Mouse (Mus musculus) brain, embryonic 18.5 days (tissue): Measurements from ENCODE around the gene Unc13a.

ENCODE experiments used
- DNase-seq: peaks from one replicate; pipeline ENCODE4 v3.0.0-alpha.2; 2012; ENCODE audit warnings: low read depth, low spot score

Gene Unc13a

DNA sequence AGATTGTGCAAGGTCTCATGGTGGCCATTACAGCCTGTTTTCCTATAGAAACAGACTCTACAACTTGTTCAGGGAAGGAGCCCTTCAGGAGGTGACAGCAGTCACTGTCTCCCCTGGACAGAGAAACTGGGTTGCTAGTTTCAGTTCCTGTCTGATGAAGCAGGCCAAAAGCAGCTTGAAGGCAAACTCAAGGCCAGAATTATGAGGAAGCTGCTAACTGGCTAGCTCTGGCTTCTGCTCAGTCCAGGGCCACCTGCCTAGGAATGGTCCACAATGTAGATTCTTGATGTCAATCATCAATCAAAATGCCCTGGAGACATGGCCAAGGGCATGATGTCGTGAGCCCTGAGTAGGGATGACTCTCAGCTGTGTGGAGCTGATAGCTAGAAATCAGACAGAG lies 46.5 kb downstream of the Unc13a start:
- no peak for DNase-seq

DNA sequence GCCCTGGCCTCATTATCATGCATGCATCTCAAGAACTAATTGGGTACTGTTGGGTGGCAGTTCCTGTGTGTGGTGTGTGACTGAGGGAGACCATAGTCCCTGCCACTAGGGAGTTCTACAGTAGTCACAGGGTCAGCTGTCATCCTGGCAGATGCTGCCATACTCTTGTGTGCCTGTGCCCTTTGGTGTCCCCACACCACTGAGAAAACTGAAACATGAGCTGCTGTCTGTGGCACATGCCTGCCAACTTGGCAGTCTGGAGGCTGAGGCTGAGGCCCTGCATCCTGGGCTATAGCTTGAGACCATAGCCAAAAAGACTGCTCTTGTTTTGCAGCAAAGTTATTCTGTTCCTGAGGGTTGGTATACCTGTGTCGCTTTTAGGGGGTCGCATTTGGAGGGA lies 51.8 kb downstream of the Unc13a start:
- DNase-seq, result no peak

DNA sequence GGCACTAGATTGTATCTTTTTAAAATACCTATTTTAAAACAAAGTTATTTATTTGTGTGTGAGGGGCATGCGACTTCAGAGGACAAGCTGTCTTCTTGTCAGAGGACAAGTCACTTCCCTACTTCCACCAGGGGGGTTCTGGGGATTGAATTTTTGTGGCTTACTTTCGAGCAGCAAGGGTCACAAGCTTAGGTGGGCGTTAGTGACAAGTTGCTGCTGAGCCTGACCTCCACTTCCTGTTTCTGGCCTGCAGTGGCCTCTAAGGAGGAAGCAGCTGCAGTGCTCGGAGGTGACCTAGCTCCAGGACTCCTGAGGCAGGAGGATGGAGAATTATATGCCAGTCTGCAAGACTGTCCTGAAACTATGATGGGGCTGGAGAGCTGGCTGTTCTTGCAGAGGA lies 58.1 kb downstream of the Unc13a start:
- DNase-seq, result no peak

DNA sequence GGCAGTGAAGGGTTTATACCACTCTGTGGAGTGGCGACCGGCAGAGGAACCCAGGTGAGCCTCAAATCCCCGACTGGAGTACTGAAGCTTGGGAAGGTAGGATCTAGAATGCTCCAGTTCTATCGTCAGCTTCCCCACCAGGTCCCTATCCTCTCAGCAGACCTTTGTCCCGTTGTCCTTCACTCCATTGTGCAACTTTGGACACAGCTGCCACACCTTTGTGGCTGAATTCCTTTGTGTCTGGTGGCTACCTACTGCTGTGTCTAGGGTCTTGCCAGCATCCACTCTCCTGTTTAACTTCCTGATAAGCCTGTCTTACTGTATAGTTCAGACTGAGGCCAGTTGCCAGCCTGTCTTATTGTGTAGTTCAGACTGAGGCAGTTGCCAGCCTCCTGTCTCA lies 59.4 kb downstream of the Unc13a start:
- no peak for DNase-seq

DNA sequence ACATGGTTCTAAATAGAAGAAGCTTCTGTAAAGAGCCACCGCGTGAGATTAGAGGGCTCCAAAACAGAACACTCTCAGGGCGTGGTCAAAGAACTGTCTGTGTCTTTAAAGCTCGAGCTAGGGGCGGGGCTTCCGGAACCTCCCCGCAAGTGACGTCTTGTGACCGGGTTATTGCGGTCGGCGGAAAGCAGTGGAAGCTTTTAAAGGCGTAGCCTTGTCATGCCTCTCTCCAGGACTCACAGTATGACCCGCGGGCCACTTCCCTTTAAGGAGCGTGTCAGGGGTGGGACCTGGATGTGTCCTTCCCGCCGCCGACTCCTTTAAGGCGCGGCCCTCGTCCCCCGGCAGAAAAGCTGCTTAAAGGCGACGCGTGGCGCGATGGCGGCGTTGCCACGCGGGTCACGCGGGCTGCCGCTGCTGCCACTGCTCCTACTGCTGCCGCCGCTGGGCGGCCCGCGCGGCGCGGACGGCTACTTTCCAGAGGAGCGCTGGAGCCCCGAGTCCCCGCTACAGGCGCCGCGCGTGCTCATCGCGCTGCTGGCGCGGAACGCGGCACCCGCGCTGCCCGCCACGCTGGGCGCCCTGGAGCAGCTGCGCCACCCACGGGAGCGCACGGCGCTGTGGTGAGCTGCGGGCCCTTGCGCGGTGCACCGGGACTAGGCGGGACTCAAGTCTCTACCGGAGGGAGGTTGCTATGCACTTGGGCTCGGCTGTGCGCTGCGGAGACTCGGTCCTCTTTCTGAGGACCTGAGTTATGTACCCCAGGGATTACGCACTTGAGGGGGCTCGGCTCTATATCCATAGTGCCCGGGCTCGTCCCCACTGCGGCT lies 60.5 kb downstream of the Unc13a start, which contains the start of gene Colgalt1:
Colgalt1 (plus strand) TSS at position 177 of the 830 bp plus-strand sequence.
- peak; percentile 99 for DNase-seq

DNA sequence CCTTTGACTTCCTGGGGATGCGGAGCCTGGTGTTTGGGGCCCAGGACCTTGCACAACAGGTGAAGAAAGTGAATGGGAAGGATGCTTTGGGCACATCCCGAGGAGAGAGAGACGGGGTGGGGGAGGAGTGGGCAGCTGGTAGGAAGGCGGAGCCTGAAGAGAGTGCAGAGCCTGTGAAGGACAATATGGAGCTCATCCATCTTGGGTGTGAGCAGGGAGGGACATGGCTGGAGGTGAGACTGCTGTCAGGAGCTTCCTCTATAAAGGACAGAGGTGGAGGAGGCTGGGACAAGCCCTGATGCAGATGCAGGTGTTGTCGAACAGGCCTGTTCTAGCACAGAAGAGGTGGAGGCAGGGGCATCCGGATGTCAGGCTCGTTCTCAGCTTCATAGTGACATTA lies 67.5 kb downstream of the Unc13a start:
- no peak for DNase-seq

DNA sequence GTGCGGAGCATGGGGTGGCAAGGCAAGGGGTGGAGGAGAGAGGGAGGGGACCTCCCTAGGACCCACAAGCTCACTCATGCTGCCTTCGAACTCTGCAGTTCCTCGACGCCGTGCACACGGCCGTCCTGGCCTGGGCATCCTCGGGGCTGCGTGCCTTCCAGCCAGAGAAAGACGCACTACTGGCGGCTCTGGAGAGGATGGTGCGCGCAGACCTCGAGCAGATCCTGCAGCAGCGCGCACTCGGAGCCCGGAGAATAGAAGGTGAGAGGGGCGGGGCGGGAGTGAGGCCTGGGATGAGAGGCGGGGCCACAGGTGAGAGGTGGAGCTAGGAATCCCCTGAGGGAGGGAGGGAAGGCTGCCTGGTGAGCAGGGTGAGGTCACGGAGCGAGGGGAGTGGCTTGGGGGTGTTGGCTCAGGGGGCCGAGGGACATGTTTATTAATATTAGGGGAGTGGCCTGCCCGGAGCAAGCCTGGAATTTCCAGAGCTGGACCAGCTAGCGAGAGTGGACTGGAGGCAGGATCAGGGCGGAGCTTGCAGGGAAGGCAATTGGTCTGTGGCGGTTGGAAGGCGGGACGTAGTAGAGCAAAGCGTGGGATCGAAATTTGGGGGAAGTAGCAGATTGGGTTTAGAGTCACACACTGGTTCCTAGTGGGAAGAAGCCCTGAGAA lies 68.8 kb downstream of the Unc13a start:
- no peak for DNase-seq

DNA sequence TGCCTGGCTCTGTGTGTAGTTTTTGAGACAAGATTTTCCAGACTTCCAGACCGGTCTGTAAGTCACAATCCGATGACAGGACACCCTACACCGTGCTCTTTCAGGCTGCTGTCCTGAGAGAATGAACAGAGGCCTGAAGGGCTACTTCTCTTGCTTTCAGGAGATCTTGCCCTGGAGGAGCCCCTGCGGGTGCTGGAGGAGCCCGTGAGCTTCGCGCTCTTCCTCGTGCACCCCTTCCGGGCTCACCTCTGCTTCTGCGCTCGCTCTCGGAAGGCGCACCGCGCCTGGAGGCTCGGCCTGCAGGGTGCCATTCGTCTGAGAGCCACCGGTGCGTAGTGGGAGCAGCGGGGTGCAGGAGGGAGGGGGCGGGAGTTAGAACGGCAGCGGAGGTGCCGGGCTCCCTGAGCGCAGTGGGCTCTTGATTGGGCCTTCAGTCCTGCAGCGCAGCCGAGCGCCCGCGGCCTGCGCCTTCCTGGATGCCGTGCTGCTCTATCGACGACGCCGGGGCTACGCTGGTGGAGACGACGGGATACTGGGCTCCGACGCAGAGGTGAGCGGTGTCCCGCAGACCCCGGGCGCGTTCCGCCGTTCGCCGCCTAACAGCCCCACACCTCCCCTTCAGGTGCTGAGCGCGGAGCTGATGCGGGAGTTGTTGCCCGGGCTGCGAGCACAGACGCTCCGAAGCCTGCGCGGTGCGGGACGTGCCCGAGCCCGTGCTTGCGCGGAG lies 69.5 kb downstream of the Unc13a start:
- DNase-seq, result no peak

DNA sequence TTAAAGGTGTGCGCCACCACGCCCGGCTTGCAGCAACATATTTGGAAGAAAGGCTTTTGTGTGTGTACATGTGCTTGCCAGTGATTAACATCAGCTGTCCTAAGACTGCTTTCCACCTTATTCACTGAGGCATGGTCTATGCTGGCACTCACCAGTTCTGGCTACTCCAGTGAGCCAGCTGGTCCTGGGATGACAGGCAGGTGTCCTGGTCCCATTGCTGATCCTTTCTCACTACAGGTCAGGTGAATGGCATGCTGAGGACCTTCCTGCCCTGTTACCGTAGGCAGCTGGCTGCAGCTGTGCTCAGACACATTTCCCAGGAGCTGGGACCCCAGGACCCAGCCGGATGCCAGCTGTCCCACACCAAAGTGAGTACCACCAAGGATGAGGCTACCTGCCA lies 72.7 kb downstream of the Unc13a start:
- DNase-seq, result no peak

DNA sequence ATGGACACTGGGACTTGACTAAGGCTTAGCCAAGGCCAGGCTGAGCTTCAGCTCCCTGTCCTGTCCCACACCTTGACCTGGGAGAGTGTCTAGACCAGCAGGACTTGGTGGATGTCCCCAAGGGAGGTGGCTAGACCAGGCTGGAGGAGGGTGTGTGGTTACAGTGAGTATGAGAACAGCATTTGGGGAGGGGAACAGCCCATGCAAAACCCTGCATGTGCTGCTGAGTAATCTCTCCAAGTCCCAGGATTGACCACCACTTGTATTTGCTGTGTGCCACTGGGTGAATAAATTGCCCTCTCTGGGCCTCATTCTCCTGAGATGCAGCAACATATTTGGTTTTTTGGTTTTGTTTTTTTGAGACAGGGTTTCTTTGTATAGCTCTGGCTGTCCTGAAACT lies 73.2 kb downstream of the Unc13a start:
- DNase-seq, result no peak

DNA sequence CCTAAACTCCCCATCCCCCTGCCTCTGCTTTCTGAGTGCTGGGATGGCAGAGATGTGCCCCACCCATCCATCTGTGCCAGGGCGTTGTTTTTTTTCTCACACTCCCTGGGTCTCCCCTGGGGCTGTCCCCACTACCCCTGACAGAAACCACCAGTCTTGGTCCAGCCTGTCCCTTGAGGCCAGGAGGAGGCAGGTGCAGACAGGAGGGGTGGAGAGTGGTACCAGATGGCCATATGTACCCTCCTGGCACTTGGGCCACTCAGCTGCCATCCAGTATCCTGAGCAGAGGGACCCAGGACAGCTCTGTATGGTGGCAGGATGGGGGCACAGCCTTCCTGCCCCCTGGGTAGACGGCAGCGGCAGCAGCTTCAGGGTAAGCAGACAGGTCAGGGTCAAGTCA lies 74.1 kb downstream of the Unc13a start, which contains the start of gene Fam129c:
Fam129c (plus strand) TSS at position 198 of the 400 bp plus-strand sequence.
- DNase-seq, result no peak

DNA sequence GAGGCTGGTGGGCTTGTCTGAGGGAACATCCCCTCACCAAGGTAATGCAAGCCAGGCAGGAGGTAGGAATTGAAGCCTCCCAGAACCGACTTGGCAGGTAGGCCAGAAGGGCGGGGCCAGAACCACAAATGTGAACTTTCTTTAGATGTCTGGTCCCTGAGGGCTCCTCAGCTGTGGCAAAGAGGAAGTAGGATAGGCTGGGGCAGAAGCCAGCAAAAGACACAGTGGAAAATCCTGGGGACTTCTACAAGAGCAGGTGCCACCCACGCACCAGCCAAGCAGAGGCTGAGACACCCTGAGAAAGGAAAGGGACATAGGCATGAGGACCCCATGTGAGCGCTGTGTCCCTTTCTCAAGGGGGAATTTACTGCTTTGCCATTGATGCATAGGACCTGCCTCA lies 74.8 kb downstream of the Unc13a start:
- DNase-seq, result no peak

DNA sequence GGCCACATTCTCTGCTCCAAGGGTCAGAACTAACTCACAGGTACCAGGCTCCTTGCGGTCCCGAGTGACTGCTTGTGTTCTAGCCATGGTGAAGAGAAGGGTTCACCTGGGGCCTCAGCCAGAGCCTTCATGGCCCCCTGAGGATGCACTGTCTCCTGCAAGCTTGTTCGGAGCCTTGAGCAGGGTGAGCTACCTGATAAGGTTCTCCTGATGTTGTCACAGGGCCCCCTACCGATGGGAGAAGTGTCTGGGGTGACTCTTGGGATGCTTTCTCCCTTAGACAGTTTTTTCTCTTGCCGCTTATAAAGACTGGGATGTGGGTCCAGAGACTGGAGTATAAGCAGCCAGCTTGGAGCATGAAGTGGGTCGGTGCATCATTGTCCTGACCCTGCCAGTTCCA lies 75.2 kb downstream of the Unc13a start:
- no peak for DNase-seq

DNA sequence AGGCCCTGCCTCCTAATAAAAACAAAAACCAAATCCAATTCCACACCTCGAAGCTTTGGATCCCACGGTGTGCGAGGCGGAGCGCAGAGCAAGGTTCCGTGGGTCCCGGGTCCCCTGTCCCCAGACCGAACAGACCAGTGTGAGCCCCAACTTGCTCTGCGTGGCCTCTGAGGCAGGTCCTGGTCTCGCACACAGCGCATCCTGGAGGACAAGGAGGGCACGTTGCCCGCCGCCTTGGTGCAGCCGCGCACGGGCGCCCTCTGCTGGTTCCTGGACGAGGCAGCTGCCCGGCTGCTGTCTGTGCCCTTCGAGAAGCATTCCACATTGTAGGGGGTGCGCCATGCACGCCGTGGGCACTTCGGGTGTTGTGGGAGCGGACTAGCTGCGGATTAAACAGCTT lies 75.7 kb downstream of the Unc13a start:
- no peak for DNase-seq

DNA sequence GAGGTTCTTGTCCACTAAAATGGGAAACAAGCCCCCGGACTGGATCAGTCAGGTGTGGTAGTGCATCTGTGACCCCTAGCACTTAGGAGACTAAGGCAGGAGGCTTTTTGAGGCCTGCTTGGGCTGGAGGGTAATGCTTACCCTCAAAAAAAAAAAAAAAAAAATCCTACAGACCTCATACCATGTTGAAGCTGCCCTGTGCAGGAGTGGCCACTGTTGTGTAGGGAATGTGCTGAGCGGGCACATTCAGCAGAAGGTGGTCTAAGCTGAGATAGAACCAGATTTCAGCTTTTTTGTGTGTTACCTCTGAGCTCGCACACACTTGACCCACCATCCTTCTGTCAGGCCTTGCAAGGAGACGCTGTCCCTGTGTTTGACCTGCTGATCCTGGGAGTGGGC lies 77.2 kb downstream of the Unc13a start:
- no peak for DNase-seq

DNA sequence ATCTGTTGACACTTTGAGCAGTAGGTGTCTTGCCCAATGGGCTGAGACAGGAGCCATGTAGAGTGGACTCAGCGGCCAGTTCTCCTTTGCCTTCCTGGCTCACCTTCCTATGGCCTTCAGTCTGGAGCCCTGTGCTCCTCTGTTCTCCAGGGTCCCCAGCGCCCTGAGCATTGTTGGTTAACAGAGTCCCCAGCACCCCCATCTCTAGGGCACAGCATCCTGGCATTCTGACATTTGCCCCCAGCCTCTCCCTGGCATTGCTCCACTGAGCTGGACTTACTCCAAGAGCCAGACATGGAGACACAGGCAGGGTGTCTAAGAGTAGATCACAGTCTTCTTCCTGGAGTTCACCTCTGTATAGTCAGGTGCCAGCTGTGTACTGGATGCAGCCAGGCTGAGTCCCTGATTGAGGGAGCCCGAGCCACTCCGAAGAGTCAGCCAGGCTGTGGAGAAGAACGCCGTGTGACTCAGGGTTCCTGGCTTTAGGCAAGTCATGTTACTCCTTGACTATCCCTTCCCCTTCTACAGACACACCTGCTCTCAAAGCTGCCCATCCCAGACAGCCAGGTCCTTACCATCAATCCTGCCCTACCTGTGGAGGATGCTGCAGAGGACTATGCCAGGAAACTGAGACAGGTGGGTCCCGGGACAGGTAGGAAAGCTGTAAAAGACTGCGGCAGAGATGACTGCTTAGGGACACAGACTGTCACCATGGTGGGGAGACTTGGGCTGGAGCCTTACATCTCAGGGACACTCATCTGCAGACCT lies 77.8 kb downstream of the Unc13a start:
- no peak for DNase-seq

DNA sequence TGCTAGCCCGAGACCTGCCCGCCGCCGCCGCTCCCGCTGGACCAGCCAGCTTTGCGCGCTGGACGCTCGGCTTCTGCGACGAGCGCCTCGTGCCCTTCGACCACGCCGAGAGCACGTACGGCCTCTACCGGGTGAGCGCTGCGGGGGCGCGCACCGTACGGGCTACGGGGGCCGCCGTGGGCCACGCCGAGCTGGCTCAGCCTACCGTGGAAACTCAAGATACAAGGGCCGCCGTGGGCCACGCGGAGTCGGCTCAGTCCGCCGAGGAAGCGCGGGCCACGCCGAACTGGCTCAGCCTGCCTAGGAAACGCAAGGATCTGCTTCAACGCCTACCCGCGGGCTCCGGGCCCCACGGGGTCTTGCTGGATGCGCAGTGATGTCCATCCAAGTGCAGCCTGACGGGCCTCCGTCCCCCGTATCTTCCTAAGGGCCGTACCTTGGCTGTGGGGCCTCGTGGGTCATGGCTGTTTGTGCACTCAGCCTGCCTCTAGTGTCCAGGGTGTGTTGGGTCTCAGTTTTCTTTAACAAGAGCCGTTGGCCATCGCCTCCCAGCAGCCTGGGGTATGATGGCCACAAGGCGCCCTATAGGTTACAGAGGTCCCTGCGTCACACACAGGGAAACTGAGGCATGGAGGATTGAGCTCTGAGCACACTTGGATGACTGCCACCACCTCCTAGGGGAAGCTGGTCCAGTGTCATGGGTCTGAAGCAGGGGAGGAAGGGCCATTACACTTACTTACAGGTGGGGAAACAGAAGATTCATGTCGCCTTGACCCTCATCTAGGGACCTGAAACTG lies 79.0 kb downstream of the Unc13a start:
- no peak for DNase-seq

DNA sequence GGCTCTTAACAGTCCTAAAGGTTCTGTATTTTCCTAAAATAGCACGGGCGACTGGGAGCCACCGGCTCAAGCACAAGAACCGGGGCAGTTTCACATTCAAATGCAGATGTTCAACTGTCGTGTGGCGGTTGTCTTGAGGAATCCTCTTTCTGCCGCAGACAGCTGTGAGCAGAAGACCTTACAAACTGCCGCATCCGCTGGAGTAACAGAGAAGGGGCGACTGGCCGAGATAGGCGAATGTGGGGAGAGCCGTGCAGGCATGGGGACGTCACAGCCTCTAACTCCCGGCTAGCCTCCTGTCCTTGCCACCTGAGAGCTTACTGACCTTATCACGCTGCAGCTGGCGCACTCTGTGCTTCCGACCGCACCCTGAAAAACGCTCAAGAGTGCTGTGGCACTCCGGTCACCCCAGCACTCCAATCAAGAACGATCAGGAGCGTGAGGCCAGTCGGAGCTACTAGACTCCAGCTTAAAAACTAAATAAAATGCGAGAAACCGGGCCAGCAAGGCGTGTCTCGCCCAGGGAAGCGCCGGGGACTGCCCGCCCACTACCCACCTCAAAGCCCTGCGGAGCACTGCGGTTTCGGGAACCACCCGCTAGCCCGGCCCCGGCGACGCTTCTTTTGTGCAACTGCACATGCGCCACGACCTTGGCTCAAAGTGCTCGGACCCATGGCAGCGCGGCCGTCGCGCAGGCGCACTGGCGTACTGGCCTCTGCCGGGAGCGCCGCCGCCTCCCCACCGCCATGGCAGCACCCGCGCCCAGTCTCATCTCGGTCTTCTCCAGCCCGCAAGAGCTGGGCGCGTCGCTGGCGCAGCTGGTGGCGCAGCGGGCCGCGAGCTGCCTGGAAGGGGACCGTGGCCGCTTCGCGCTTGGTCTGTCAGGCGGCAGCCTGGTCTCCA lies 79.8 kb downstream of the Unc13a start, which contains the start of gene Pgls:
Pgls (plus strand) TSS at position 706 of the 903 bp plus-strand sequence.
- DNase-seq, result peak; percentile 85

DNA sequence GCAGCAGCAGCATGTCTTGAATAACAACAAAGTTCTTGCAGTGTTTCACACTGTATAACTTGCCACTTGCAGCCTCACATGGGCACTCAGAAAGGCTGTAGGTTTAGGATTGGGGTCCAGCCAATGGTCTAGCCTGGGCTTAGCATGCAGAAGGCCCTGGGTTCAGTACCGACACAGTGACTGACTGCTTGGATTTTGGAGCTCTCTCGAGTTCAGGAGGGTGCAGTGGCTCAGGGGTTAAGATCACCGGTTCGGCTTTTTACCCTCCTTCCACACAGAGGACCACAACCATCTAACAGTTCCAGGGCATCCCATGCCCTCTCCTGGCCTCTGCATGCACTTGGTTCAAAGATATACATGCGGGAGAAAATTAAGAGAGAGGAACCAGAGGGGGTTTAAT lies 80.5 kb downstream of the Unc13a start:
- no peak for DNase-seq

DNA sequence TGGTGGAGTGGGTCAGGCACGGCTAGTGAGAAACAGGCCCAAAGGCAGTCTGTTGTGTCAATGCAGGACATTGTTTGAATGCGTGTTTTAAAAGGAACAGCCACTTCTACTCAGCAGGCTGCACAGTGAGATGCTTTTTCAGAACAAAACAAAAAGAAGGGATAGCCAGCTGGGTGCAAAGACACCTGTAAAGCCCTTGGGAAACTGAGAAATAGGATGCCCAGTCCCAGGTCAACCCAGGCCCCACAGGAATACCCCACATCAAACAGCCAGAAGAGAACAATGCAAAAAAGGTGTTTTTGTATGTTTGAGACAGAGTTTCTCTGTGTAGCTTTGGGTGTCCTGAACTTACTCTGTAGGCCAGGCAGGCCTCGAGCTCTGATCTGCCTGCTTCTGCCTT lies 82.8 kb downstream of the Unc13a start:
- no peak for DNase-seq
